Mouse (Mus musculus) cerebellum, adult 18-20 months (tissue): ENCODE measurements around the gene Fbxl17.

ENCODE experiments used
- DNase-seq, 2 experiments: peaks; one replicate each; pipeline ENCODE4 v3.0.0; 2021

Fbxl17 gene

GRCm38 (mm10) chr17:63087265-63087664, 412.6 kb downstream of the Fbxl17 start:
- DNase-seq: no peak

GRCm38 (mm10) chr17:63086526-63086925, 413.3 kb downstream of the Fbxl17 start:
- no peak for DNase-seq

- no peak for DNase-seq
These were observed 414.6 kb downstream of the Fbxl17 start for GRCm38 (mm10) chr17:63085227-63085626.

GRCm38 (mm10) chr17:63079087-63079486, 420.7 kb downstream of the Fbxl17 start:
- no peak for DNase-seq

- DNase-seq: peak; percentile 47 to 56
These were observed 422.3 kb downstream of the Fbxl17 start for GRCm38 (mm10) chr17:63077509-63077908.

GRCm38 (mm10) chr17:63076661-63077060, 423.2 kb downstream of the Fbxl17 start:
- DNase-seq: no peak

- no peak for DNase-seq
These were observed 423.8 kb downstream of the Fbxl17 start for GRCm38 (mm10) chr17:63076037-63076426.

- DNase-seq: no peak
These were observed 424.5 kb downstream of the Fbxl17 start for GRCm38 (mm10) chr17:63075091-63076036.

GRCm38 (mm10) chr17:63073342-63073741, 426.5 kb downstream of the Fbxl17 start:
- no peak for DNase-seq

GRCm38 (mm10) chr17:63071134-63071923, 428.5 kb downstream of the Fbxl17 start:
- DNase-seq: no peak

- DNase-seq: no peak
These were observed 429.6 kb downstream of the Fbxl17 start for GRCm38 (mm10) chr17:63070161-63070761.

GRCm38 (mm10) chr17:63062785-63063184, 437.0 kb downstream of the Fbxl17 start:
- DNase-seq: no peak

- no peak for DNase-seq
These were observed 438.0 kb downstream of the Fbxl17 start for GRCm38 (mm10) chr17:63061786-63062185.

- DNase-seq: no peak
These were observed 439.0 kb downstream of the Fbxl17 start for GRCm38 (mm10) chr17:63060814-63061213.

- no peak for DNase-seq
These were observed 442.0 kb downstream of the Fbxl17 start for GRCm38 (mm10) chr17:63057740-63058388.

GRCm38 (mm10) chr17:63056976-63057375, 442.8 kb downstream of the Fbxl17 start:
- no peak for DNase-seq

GRCm38 (mm10) chr17:63053311-63053710, 446.5 kb downstream of the Fbxl17 start:
- DNase-seq: no peak

- no peak for DNase-seq
These were observed 453.4 kb downstream of the Fbxl17 start for GRCm38 (mm10) chr17:63046401-63046800.

GRCm38 (mm10) chr17:63045297-63045696, 454.5 kb downstream of the Fbxl17 start:
- no peak for DNase-seq

GRCm38 (mm10) chr17:63043046-63043675, 456.7 kb downstream of the Fbxl17 start:
- no peak for DNase-seq

- DNase-seq: no peak
These were observed 462.3 kb downstream of the Fbxl17 start for GRCm38 (mm10) chr17:63037562-63037961.

GRCm38 (mm10) chr17:63033141-63033540, 466.7 kb downstream of the Fbxl17 start:
- DNase-seq: no peak
